Mouse (Mus musculus): ENCODE measurements around the gene Hnf4a.

Hnf4a gene

GRCm38 (mm10) chr2:163491351-163491750 lies 15.3 kb upstream of the Hnf4a start:
- peak in 1 of 2 experiments; percentile 32 for DNase-seq

- peak in 1 of 2 experiments; percentile 27 for DNase-seq
Observed at GRCm38 (mm10) chr2:163492018-163492417, 14.6 kb upstream of the Hnf4a start, which contains the start of gene R3hdml. Gene R3hdml (plus strand): TSS chr2:163492318.

GRCm38 (mm10) chr2:163493031-163493430 lies 13.6 kb upstream of the Hnf4a start:
- DNase-seq, result peak in 1 of 2 experiments; percentile 17

GRCm38 (mm10) chr2:163493976-163494375 lies 12.6 kb upstream of the Hnf4a start:
- DNase-seq, result peak in 1 of 2 experiments; percentile 37

- DNase-seq, result peak in 1 of 2 experiments; percentile 23
Observed at GRCm38 (mm10) chr2:163494456-163494855, 12.2 kb upstream of the Hnf4a start.

- peak in 1 of 2 experiments; percentile 32 for DNase-seq
Observed at GRCm38 (mm10) chr2:163502219-163502618, 4.4 kb upstream of the Hnf4a start.

- no peak for DNase-seq
Observed at GRCm38 (mm10) chr2:163503191-163503590, 3.4 kb upstream of the Hnf4a start.

GRCm38 (mm10) chr2:163525761-163526243 lies 19.2 kb downstream of the Hnf4a start:
- no peak for DNase-seq

GRCm38 (mm10) chr2:163527497-163527896 lies 20.9 kb downstream of the Hnf4a start:
- no peak for DNase-seq

GRCm38 (mm10) chr2:163530418-163530817 lies 23.8 kb downstream of the Hnf4a start:
- no peak for DNase-seq

- DNase-seq, result peak; percentile 85 to 91
Observed at GRCm38 (mm10) chr2:163531917-163532316, 25.3 kb downstream of the Hnf4a start.

GRCm38 (mm10) chr2:163533226-163533625 lies 26.6 kb downstream of the Hnf4a start:
- peak in 1 of 2 experiments; percentile 68 for DNase-seq

- peak; percentile 95 to 96 for DNase-seq
Observed at GRCm38 (mm10) chr2:163534958-163535524, 28.4 kb downstream of the Hnf4a start.

GRCm38 (mm10) chr2:163537443-163537842 lies 30.8 kb downstream of the Hnf4a start:
- peak in 1 of 2 experiments; percentile 81 for DNase-seq

GRCm38 (mm10) chr2:163538410-163538809 lies 31.8 kb downstream of the Hnf4a start:
- peak in 1 of 2 experiments; percentile 46 for DNase-seq

GRCm38 (mm10) chr2:163539321-163540040 lies 32.9 kb downstream of the Hnf4a start:
- peak in 1 of 2 experiments; percentile 72 for DNase-seq

GRCm38 (mm10) chr2:163540231-163541117 lies 33.9 kb downstream of the Hnf4a start:
- peak; percentile 72 to 94 for DNase-seq

- DNase-seq, result peak; percentile 84 to 86
Observed at GRCm38 (mm10) chr2:163541568-163542182, 35.1 kb downstream of the Hnf4a start.

- peak in 1 of 2 experiments; percentile 51 for DNase-seq
Observed at GRCm38 (mm10) chr2:163542674-163543073, 36.1 kb downstream of the Hnf4a start.

GRCm38 (mm10) chr2:163546623-163547318 lies 40.2 kb downstream of the Hnf4a start:
- peak; percentile 84 to 92 for DNase-seq

GRCm38 (mm10) chr2:163548822-163549221 lies 42.2 kb downstream of the Hnf4a start:
- peak; percentile 47 to 60 for DNase-seq

GRCm38 (mm10) chr2:163549786-163550185 lies 43.2 kb downstream of the Hnf4a start:
- DNase-seq, result peak; percentile 82 to 94

All from kidney, postnatal 25 days (tissue).